Mouse (Mus musculus) olfactory bulb, adult 2 months (tissue): ENCODE results near the gene Efna1.

ENCODE experiments used
- CTCF ChIP-seq: fragments of 200-500 bp; IDR thresholded peaks from 2 replicates; pipeline ENCODE4 v1.5.1; 2012; ENCODE audit warnings: low read depth, mild to moderate bottlenecking, low read length, moderate library complexity; ENCODE audit not compliant: insufficient read depth
- POLR2A ChIP-seq: fragments of 200-500 bp; IDR thresholded peaks from 2 replicates; pipeline ENCODE4 v1.6.1; 2012; ENCODE audit warnings: mild to moderate bottlenecking, low read depth, low read length, moderate library complexity; ENCODE audit not compliant: insufficient read depth

DNA sequence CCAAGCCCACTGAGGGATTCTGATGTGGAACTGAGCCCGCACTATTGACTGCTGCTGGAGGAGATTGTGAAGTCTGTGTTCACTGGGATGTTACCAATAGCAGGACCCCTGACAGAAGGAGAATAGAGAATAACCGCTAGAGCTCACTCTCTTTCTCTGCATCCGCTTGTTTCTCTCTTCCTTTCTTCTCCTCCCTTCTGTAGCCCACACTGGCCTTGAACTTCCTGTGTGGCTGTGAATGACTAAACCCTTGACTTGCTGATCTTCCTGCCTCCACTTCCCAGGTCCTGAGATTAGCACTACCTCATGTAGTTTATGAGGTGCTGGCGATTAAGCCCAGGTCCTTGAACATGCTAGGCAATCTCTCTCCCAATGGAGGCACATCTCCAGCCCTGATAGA is 33.5 kb downstream of the Efna1 start:
- TF ChIP-seq CTCF: no peak
- TF ChIP-seq POLR2A: no peak
